Mouse (Mus musculus) mouse trophoblast stem cell (cell line): Measurements from ENCODE around the gene Mycbp2.

ENCODE experiments used
- in situ Hi-C, 2 experiments: fragments of 300-500 bp; cut with MseI, MboI; formaldehyde crosslinking; loops; 2 replicates in 1 of 2; 3 replicates in 1 of 2; pipeline ENCODE4 v1.15.1; 2025

Gene Mycbp2

DNA sequence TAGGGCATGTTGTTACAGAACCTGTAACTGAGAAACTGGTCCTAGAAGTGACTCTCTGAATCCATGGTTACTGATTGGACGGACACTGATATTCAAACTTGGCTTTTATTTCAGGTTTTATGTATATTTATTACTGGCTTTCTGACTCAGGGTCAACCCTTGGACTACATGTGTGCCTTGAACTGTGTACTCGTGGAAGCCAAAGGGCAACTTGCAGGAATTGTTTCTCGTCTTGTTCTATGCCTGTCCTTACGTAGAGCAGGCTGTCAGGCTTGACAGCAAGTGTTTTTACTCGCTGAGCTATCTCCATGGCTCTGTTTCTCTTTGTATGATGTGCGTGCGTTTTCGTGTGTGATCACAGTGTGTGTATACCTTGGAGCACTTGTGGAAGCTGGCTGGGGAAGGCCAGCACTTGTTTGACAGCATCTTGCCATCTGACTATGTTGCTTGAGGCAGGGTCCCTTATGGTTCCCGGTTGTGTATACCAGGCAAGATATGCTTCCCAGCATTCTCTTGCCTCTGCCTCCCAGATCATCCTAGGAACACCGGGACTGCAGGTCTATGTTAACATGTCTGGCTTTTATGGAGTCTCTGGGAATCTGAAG lies 243.8 kb downstream of the Mycbp2 start:
- in situ Hi-C loops: no loop called here

- in situ Hi-C loops: no loop called here
These were observed 244.4 kb downstream of the Mycbp2 start for GRCm38 (mm10) chr14:103102246-103102645.

- in situ Hi-C loops: no loop called here
These were observed 245.4 kb downstream of the Mycbp2 start for GRCm38 (mm10) chr14:103101171-103101570.

- in situ Hi-C loops: no loop called here
These were observed 246.3 kb downstream of the Mycbp2 start for GRCm38 (mm10) chr14:103100296-103100695.

- in situ Hi-C loops: no loop called here
These were observed 247.2 kb downstream of the Mycbp2 start, which contains the start of gene Fbxl3 for GRCm38 (mm10) chr14:103099238-103099933. Gene Fbxl3, minus strand, starts transcription at chr14:103099566.

DNA sequence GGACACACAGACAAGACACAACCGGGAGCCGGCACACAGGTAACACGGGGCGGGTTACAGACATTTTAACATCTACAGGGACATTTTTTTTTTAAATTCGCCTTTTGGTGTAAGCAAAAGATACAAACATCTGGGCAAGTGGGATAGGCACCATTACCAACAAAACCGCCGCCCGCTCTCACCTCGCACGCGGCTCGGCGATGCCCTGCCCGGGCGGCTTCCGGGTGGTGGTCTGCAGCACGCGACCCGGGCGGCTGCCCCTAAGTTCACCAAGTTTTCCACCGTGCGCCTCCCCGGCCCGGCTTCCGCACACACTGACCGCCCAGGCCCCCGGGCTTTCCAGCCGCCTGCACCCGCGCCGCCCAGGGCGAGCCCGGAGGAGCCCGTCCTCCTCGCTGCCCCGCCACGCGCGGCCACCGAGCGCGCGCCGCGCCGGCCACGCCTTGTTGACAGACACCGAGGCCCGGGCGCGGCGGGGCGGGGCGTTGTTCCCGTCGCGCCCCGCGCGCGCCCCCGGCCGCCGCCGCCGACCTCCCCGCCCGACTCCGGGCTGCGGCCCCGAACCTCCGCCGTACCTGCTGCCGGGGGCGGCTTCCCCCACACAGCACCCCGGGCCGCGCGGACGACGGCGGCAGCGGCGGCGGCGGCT lies 247.9 kb downstream of the Mycbp2 start:
- in situ Hi-C loops: no loop called here

- in situ Hi-C loops: no loop called here
These were observed 248.4 kb downstream of the Mycbp2 start for GRCm38 (mm10) chr14:103098213-103098586.

DNA sequence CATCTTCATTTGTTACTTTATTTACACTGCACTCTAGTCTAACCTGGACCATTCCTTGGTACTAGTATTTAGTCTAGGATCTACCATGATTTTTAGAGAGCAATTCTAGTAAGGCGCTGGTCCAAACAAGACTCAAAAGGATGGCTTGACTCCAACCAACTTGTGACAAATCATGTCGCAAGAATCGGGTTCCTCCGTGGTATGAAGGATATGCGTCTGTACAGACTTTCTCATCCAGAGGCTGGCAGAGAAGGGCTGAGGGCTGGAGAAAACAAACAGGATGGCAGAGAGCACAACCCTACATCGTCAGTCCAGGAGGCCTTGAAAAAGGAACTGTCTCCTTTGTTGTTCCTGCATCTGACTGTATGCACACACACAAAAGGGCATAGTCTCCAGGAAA lies 250.0 kb downstream of the Mycbp2 start:
- in situ Hi-C loops: no loop called here

DNA sequence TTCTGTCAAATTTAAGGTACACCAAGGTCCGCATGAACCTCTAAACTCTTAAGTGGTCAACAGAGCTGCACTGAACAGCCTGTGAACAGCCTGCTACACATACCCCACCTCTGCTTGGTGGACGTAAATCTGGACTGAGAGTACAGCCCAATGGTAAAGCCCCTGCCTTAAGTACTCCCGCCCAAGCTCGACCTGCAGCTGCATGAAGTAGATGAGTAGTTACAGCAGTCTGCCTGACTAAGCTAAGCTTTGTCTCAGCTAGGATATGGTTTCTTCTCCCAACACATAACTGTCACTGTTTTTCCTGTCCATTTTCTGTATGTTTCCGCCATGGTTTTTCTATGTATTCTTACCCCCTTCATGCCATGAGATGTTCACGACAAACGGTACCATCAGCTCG lies 250.8 kb downstream of the Mycbp2 start:
- in situ Hi-C loops: no loop called here

DNA sequence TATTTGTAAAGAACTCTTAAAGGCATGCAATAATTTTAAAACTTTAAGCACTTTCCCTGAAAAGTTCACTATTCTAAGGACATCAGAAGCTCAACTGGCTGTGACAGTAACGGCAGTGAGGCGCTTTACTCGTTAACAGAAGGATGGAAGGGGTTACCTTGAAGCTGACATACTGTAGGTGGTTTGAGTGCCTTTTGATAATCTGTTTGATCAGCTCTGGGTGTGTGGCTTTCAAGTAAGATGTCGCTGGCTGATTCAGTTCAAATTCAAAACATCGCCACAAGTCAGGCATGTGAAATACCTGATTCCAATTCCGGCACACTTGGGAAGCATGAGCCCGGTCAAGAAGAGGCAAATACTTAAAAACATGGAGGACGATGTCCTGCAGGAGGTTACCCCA lies 251.6 kb downstream of the Mycbp2 start:
- in situ Hi-C loops: no loop called here

DNA sequence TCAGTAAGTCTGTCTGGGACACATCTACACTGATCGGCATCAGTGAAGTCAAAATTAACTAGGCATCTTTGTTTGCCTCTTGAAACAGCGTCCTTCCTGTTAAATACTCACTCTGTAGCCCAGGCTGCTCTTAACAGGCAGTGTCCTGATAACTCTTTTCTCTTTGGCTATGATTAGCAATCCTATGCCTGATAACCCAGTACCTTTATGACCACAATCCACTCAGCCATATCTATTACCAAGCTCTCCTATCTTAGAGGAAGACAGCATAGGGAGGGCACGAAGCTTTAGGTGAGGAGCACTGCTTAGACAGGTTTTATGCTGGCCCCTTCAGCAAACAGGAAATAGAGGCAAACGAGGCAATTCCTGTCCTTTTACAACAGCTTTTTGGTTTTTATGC lies 252.9 kb downstream of the Mycbp2 start:
- in situ Hi-C loops: no loop called here

- in situ Hi-C loops: no loop called here
These were observed 253.4 kb downstream of the Mycbp2 start for GRCm38 (mm10) chr14:103093236-103093635.

- in situ Hi-C loops: no loop called here
These were observed 258.0 kb downstream of the Mycbp2 start for GRCm38 (mm10) chr14:103088624-103089023.

- in situ Hi-C loops: no loop called here
These were observed 258.8 kb downstream of the Mycbp2 start for GRCm38 (mm10) chr14:103087846-103088245.

DNA sequence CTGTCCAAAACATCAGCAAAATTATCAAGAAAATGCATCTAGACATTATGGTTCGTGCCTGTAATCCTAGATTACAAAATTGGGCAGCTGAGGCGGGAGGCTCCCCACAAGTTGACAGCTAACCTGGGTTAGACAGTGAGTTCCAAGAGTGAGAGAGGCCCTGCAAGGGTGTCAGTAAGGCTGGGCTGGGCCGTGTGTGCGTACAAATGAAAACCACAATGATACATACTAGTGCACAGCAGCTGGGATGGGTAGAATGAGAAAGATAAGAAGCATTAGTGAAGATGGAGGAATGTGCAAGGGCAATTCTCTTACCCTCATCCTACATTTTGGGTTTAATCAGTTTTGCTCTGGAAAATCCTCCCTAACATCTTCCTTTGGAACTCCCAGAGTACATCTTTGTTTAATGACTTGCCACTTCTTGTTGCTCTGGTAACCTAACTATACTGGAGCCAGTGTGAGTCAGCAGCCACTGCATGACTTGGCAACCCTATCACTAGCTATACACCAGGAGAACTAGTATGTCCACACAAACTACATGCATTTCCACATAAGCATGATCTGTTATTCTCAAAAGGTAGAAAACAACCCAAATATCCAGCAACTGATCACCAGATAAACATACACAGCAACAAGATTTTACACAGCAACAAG lies 259.8 kb downstream of the Mycbp2 start:
- in situ Hi-C loops: no loop called here

GRCm38 (mm10) chr14:103085840-103086533 lies 260.6 kb downstream of the Mycbp2 start:
- in situ Hi-C loops: no loop called here

- in situ Hi-C loops: no loop called here
These were observed 267.2 kb downstream of the Mycbp2 start for GRCm38 (mm10) chr14:103079209-103079977.

DNA sequence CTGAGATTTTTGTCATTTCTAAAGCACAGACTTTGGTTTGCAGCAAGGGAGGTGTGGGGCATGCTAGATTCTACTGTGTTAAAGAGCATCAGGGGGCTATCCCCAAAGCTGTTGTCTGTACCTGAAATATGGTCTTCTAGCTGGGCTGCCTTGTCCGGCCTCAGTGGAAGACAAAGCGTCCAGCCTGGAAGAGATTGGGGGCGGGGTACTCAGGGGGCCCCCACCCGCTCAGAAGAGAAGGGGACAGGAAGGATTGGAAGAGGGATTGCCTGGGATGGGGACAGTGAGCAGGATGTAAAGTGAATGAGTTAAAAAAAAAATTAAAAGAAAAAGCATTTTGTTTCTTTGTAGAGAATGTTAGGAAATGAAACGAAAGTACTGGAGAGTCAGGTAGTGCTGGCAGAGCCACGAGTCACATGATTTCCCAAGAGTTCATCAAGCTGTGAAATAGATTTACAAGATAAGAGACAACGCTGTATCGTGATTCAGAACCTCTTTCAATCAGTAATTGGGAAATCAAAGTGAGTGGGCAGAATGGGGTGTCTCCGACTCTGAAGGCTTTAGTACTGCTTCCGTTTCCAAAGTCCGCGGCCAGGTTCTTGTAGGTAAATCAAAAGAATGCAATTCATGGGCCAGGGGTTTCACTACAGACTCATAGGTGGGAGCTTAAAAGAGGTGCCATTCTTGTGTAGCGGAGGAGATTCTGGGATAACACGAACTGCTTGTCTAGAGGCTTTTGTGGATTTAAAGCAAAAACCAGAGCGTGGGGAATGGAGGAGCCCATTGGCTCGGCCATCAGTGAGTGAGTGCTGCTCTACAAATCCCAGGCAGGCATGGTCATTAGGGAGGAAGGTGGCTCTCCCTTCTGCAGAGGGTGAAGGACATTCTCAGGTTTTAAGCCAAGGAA lies 268.4 kb downstream of the Mycbp2 start:
- in situ Hi-C loops: no loop called here

GRCm38 (mm10) chr14:103077272-103078005 lies 269.2 kb downstream of the Mycbp2 start:
- in situ Hi-C loops: no loop called here
